Mouse (Mus musculus) limb, embryonic 14.5 days (tissue): Measurements from ENCODE around the gene Sh2b3. TPM values are rescaled to one million over a fixed set of nuclear protein-coding genes. Genes with fewer than 3 reads are reported as not detected.

Experiments used
- ATAC-seq: fragments of 200-750 bp; cut with Nextera tagmentation; 2 replicates; pipeline ENCODE4 v1.8.0; 2017; ENCODE audit warnings: low read depth, moderate number of reproducible peaks, moderate TSS enrichment; ENCODE audit not compliant: low FRiP score
- DNase-seq: peaks from one replicate; pipeline ENCODE4 v3.0.0-alpha.2; 2015; ENCODE audit warnings: low spot score
- H3K27ac ChIP-seq: fragments of 300-500 bp; sonication (generic); replicated peaks from 2 replicates; pipeline ENCODE4 v1.5.1; 2014; ENCODE audit warnings: low read depth, mild to moderate bottlenecking, low read length, moderate library complexity, mixed read lengths
- H3K27me3 ChIP-seq: fragments of 300-500 bp; sonication (generic); 2 replicates; pipeline ENCODE4 v1.6.1; 2014; ENCODE audit warnings: low read length, mixed read lengths; ENCODE audit not compliant: control insufficient read depth, insufficient read depth
- H3K36me3 ChIP-seq: fragments of 300-500 bp; sonication (generic); 2 replicates; pipeline ENCODE4 v1.6.1; 2014; ENCODE audit warnings: mild to moderate bottlenecking, low read length, moderate library complexity, mixed read lengths; ENCODE audit not compliant: control insufficient read depth, insufficient read depth
- H3K4me1 ChIP-seq: fragments of 300-500 bp; sonication (generic); 2 replicates; pipeline ENCODE4 v1.6.1; 2014; ENCODE audit warnings: antibody characterized with exemption, low read length, mixed read lengths; ENCODE audit not compliant: control insufficient read depth, insufficient read depth
- H3K4me2 ChIP-seq: fragments of 300-500 bp; sonication (generic); replicated peaks from 2 replicates; pipeline ENCODE4 v1.6.1; 2014; ENCODE audit warnings: low read depth, mild to moderate bottlenecking, low read length, moderate library complexity; ENCODE audit not compliant: severe bottlenecking
- H3K4me3 ChIP-seq: fragments of 300-500 bp; sonication (generic); replicated peaks from 2 replicates; pipeline ENCODE4 v1.5.1; 2014; ENCODE audit warnings: low read length
- H3K9ac ChIP-seq: fragments of 300-500 bp; sonication (generic); 2 replicates; pipeline ENCODE4 v1.6.1; 2014; ENCODE audit warnings: mild to moderate bottlenecking, low read depth, low read length, moderate library complexity; ENCODE audit not compliant: severe bottlenecking
- H3K9me3 ChIP-seq: fragments of 300-500 bp; sonication (generic); 2 replicates; pipeline ENCODE4 v1.6.1; 2016; ENCODE audit warnings: low read length; ENCODE audit not compliant: control insufficient read depth
- POLR2A ChIP-seq: fragments of 200-500 bp; IDR thresholded peaks from 2 replicates; pipeline ENCODE4 v1.8.0; 2012; ENCODE audit warnings: inconsistent platforms, mild to moderate bottlenecking, moderate library complexity, borderline replicate concordance; ENCODE audit not compliant: insufficient read depth, insufficient read length; ENCODE audit errors: extremely low read depth
- WGBS: fragments of 180-500 bp; shearing (Covaris S2); extraction: QIAGEN DNeasy Blood & Tissue Kit; methylation state at CpG from one replicate; pipeline ENCODE4 v1.1.7; 2014; 5-methylcytosine and 5-hydroxymethylcytosine counted together
- polyA plus RNA-seq, 2 experiments: library from polyadenylated mRNA; depleted of rRNA in 1 of 2; stranded (reverse) in 1 of 2; unstranded in 1 of 2; fragments of >200 nt; fragmentation: Nextera tagmentation in 1 of 2; extraction: Ambion mirVana in 1 of 2; gene quantifications; 2 replicates each; pipeline versions ENCODE4 v1.2.1 to v1.2.3; 2012 to 2014

The Sh2b3 gene
- polyA plus RNA-seq, 2 experiments: 18.5 to 24.1 TPM

DNA sequence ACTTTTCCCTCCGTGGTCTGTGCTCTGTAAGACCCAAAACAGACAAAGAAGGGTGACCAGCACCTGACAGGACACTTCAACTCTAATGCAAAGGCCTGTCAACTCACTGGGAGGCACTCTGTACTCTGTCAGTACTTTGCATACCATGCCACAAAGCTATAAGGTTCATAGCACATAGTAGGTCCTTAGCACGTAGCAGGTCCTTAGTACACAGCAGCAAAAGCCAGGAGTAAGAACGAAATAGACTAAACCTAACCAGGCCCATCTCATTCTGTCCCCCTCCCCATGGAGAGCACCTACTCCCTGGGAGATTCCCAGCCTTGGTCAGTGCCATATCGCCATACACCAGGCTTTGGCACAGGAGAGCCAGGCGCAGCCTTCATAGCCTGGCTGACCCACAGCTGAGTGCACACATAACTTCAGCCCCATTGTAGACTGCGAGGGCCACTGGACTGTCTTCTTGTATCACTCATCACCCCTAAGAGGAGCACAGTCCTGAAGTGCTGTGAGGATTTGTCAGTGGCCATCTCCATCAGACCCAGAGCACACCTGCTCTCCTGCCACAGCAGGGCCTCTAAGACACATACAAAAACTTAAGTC, 6.3 kb downstream of the Sh2b3 start:
- WGBS: 90% methylated on average over 6 of the region's 6 CpGs
- Histone ChIP-seq H3K4me1 (peaks cover 37% of the 10 kb centered on the region), H3K36me3 (peaks cover 10% of the 10 kb centered on the region; the same call in 1 of the 2 replicates), H3K9me3 (no peaks in the 10 kb centered on the region), H3K9ac (no peak overlapping the region), H3K4me3 (no peak overlapping the region), H3K4me2 (no peak overlapping the region), H3K27me3 (peaks cover 4% of the 10 kb centered on the region; the same call in 1 of the 2 replicates), H3K27ac (no peak overlapping the region)
- ATAC-seq (no peak), DNase-seq (no peak)
- no peak for TF ChIP-seq POLR2A

DNA sequence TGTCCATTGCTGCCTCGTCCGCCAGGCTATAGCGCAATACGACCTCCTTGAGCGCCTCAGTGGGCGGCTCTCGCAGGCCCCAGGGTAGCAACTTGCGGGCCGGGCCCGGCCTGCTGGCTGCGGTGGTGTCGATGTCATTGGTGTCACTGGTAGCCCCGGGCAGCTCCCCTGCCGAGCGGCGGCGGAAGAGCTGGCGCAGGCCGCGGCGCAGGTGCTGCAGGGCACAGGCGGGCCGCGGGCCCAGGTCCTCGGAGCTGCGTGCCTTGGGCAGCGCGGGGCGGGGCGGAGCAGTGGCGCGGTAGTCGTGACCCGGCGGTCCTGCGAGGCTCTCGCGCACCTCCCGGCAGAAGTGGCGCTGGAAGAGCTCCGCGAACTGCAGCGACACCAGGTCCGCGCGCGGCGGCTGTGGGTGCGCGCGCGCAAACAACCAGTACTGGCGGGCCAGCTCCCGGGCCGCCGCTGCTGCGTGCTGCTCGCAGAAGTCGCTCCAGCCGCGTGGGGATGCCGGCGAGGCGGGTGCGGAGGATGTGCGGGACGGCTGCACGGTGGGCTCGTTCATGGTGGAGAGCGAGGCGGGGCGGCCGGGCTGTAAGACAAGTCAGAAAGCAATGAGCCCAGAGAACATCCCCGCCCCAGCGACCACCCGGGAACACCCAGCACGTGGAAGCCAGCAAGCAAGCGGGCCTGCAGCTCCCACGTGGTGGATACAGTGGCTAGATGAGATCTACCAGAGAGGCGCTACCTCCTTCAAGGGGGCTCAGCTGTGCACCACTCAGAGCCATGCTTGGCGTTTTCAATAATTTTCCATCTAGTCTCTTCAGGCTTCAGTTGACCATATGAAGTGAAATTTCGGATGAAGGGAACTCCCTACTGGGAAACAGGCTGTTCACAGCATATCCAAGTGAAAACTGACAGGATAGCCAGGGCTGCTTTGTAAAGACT, 8.7 kb downstream of the Sh2b3 start:
- no peak for TF ChIP-seq POLR2A
- Histone ChIP-seq H3K36me3 (peaks cover 17% of the 10 kb centered on the region; the same call in 1 of the 2 replicates), H3K9me3 (no peaks in the 10 kb centered on the region), H3K27ac (no peak overlapping the region), H3K4me3 (peak overlapping the region; percentile 41), H3K27me3 (peaks cover 4% of the 10 kb centered on the region; the same call in 1 of the 2 replicates), H3K4me2 (peak overlapping the region; percentile 89), H3K4me1 (peaks cover 16% of the 10 kb centered on the region), H3K9ac (peak overlapping the region; percentile 43)
- ATAC-seq (peak; percentile 42), DNase-seq (no peak)
- 8% methylated on average over 67 of the region's 82 CpGs for WGBS

DNA sequence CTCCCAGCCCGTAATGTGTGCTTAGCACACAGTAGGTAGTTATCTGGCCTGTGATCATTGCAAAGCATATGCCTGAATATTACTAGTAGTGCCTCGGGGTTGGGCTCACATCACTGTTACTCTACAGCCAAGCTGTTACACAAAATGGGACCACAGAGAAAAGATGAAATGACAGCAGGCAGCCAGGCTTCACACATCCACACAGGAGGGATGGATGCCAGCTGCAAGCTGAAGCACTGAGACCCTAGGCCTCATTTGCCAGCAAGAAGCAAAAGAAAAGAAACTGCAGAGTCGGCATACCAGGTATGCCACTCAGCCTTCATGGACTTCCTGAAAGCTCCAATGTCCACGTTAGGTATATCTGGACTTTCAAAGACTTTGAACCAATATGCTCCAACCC, 9.6 kb downstream of the Sh2b3 start:
- DNase-seq: no peak
- TF ChIP-seq POLR2A: no peak
- no peak overlapping the region for H3K4me2 ChIP-seq
- no peak overlapping the region for H3K27ac ChIP-seq
- no peaks in the 10 kb centered on the region for H3K9me3 ChIP-seq
- H3K4me1 ChIP-seq: peaks cover 12% of the 10 kb centered on the region; the same call in 1 of the 2 replicates
- H3K36me3 ChIP-seq: peaks cover 17% of the 10 kb centered on the region; the same call in 1 of the 2 replicates
- ATAC-seq: no peak
- peaks cover 4% of the 10 kb centered on the region; the same call in 1 of the 2 replicates for H3K27me3 ChIP-seq
- H3K4me3 ChIP-seq: no peak overlapping the region
- H3K9ac ChIP-seq: no peak overlapping the region
- 81% methylated on average over 4 of the region's 4 CpGs for WGBS

DNA sequence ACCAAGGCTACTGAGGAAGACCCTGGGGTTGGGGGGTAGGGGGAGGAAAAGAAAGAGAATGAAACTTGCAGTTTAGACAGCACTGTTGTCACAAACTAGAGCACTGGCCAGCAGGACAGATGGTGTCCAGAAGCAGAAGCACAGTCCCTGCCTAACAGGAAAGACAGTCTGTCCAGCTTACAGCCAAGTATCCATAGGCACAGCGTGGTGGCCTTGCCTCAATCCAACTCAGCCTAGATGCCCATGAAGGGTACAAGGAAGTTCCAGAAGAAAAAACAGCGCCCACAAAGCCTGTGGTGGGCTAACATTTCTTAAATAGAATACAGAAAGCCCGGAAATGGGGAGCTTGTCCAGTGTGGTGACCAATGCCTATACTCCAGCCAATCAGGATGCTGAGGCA, 11.8 kb downstream of the Sh2b3 start:
- WGBS: 91% methylated on average over 3 of the region's 3 CpGs
- Histone ChIP-seq H3K27me3 (peaks cover 4% of the 10 kb centered on the region; the same call in 1 of the 2 replicates), H3K36me3 (peaks cover 24% of the 10 kb centered on the region; the same call in 1 of the 2 replicates), H3K4me1 (peaks cover 12% of the 10 kb centered on the region; the same call in 1 of the 2 replicates), H3K9ac (no peak overlapping the region), H3K4me3 (no peak overlapping the region), H3K4me2 (no peak overlapping the region), H3K27ac (no peak overlapping the region), H3K9me3 (no peaks in the 10 kb centered on the region)
- no peak for TF ChIP-seq POLR2A
- no peak for ATAC-seq
- DNase-seq: no peak

DNA sequence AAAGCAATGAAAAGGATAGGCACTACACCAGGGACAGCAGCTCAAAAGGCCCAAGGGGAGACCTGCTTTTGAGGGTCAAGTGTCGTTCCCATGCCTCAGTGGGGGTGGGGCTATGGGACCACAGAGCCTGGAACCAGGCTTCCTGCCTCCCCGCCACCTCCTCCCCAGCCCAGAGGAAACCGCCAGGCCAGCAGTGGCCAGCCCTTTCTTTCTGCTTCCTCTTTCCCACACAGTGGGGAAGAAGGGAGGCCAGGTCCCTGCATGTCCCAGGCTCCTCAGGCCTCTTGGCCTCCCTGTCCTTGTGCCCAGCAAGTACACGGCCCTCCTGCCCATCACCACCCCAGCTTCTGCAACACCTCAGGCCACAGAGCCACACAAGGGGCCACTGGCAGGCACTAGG, 13.3 kb downstream of the Sh2b3 start:
- DNase-seq (no peak), ATAC-seq (no peak)
- H3K4me1 ChIP-seq: peaks cover 12% of the 10 kb centered on the region; the same call in 1 of the 2 replicates
- no peak overlapping the region for H3K4me3 ChIP-seq
- no peak overlapping the region for H3K9ac ChIP-seq
- 49% methylated on average over 2 of the region's 4 CpGs for WGBS
- no peak overlapping the region for H3K4me2 ChIP-seq
- no peak for TF ChIP-seq POLR2A
- H3K9me3 ChIP-seq: no peaks in the 10 kb centered on the region
- H3K36me3 ChIP-seq: peaks cover 35% of the 10 kb centered on the region
- H3K27ac ChIP-seq: no peak overlapping the region
- peaks cover 4% of the 10 kb centered on the region; the same call in 1 of the 2 replicates for H3K27me3 ChIP-seq
